Comparison of ENCODE assay signal across 21 mouse cellular contexts in genomic region chr4:32920863-32921262, GRCm38 (mm10). TPM values are rescaled to one million over a fixed set of nuclear protein-coding genes. Genes with fewer than 3 reads are reported as not detected.
DNase-seq lines count a peak whose midpoint lies in the region; ATAC-seq lines count a peak whose summit lies in the region.
"Had no signal": no experiment of that assay in that cellular context is flagged by ENCODE, and none has a peak within 500 bp of the region (broad histone marks: within the 10 kb centered on the region; RNA-seq: fewer than 3 reads in every experiment).

No protein-coding gene starts in this region.

- no peak for ATAC-seq in hindbrain, embryonic 12.5 days (ENCODE audit: low FRiP score)
- ATAC-seq in hindbrain, embryonic 13.5 days (ENCODE audit: low FRiP score), result no peak
- peak; percentile 63 for ATAC-seq in megakaryocyte progenitor cell, adult 5-6 weeks (replicated peaks; ENCODE audit: poor library complexity)
- ATAC-seq: CD4-positive, CD25-positive, alpha-beta regulatory T cell, adult 4 months; inflammation-experienced regulatory T-cells, adult 6 months; liver, postnatal 0 days had no signal

- WGBS in hindbrain, embryonic 12.5 days, result 65% methylated on average over 7 of the region's 7 CpGs
- WGBS in hindbrain, embryonic 13.5 days, result 59% methylated on average over 7 of the region's 7 CpGs

- DNase-seq in 416B (ENCODE audit: low read depth), result peak; percentile 18
- peak; percentile 31 for DNase-seq in MN1 (ENCODE audit: low spot score)
- no peak for DNase-seq in liver
- no peak for DNase-seq in lung, postnatal 10 days
- DNase-seq in right cerebral cortex, postnatal 10 days (ENCODE audit: low spot score in 2 of 2), result no peak
- DNase-seq: adrenal gland, postnatal 25 days; cerebellum, adult 11-12 months; cerebellum, postnatal 14 days; heart, adult 18-20 months; kidney, adult 2 months; kidney, postnatal 14 days; liver, postnatal 0 days; lung, postnatal 36 days; right cerebral cortex, postnatal 25 days had no signal

- H3K27me3 ChIP-seq in hindbrain, embryonic 12.5 days, result no peaks in the 10 kb centered on the region
- H3K27me3 ChIP-seq in hindbrain, embryonic 13.5 days, result no peaks in the 10 kb centered on the region
- H3K27me3 ChIP-seq: heart, embryonic 13.5 days; neural tube, embryonic 12.5 days had no signal

- H3K27ac ChIP-seq in hindbrain, embryonic 12.5 days, result no peak overlapping the region
- H3K27ac ChIP-seq in hindbrain, embryonic 13.5 days, result no peak overlapping the region
- H3K27ac ChIP-seq: heart, embryonic 13.5 days; neural tube, embryonic 12.5 days had no signal

- H3K36me3 ChIP-seq in hindbrain, embryonic 12.5 days, result no peaks in the 10 kb centered on the region
- H3K36me3 ChIP-seq in hindbrain, embryonic 13.5 days, result no peaks in the 10 kb centered on the region
- H3K36me3 ChIP-seq: heart, embryonic 13.5 days; neural tube, embryonic 12.5 days had no signal

- H3K4me2 ChIP-seq in hindbrain, embryonic 12.5 days (replicated peaks), result peak overlapping the region; percentile 22; the same call in 1 of the 2 replicates
- no peak overlapping the region for H3K4me2 ChIP-seq in hindbrain, embryonic 13.5 days
- H3K4me2 ChIP-seq: heart, embryonic 13.5 days; neural tube, embryonic 12.5 days had no signal

- H3K9ac ChIP-seq in hindbrain, embryonic 12.5 days, result no peak overlapping the region
- H3K9ac ChIP-seq in hindbrain, embryonic 13.5 days, result no peak overlapping the region
- H3K9ac ChIP-seq: heart, embryonic 13.5 days; liver, postnatal 0 days; neural tube, embryonic 12.5 days had no signal

- H3K4me1 ChIP-seq in hindbrain, embryonic 12.5 days, result peaks cover 70% of the 10 kb centered on the region
- H3K4me1 ChIP-seq in hindbrain, embryonic 13.5 days (replicated peaks), result peaks cover 50% of the 10 kb centered on the region

- no peaks in the 10 kb centered on the region for H3K9me3 ChIP-seq in hindbrain, embryonic 12.5 days (replicated peaks)
- H3K9me3 ChIP-seq in hindbrain, embryonic 13.5 days, result no peaks in the 10 kb centered on the region
- H3K9me3 ChIP-seq: heart, embryonic 13.5 days; neural tube, embryonic 12.5 days had no signal

- H3K4me3 ChIP-seq in hindbrain, embryonic 12.5 days, result no peak overlapping the region
- no peak overlapping the region for H3K4me3 ChIP-seq in hindbrain, embryonic 13.5 days
- H3K4me3 ChIP-seq: heart, embryonic 13.5 days; neural tube, embryonic 12.5 days had no signal

RNA-seq across cellular contexts. Expression of gene Ankrd6, which starts 29.8 kb away (rescaled TPM):
- 25.7 and 27.5 TPM in 2 replicates for polyA plus RNA-seq in hindbrain, embryonic 12.5 days (2016; fragmentation: Nextera tagmentation; extraction: Ambion mirVana)
- 19.0 and 22.4 TPM in 2 replicates for polyA plus RNA-seq in hindbrain, embryonic 13.5 days (2015; fragmentation: Nextera tagmentation; extraction: Ambion mirVana)
- total RNA-seq in megakaryocyte progenitor cell, adult 5-6 weeks (2015), result 0.59 and 0.76 TPM in 2 replicates
- total RNA-seq in megakaryocyte progenitor cell, adult 5-6 weeks (2017), result 0.92 and 0.95 TPM in 2 replicates

Comparison
In these comparisons a context has a peak if more than half of its experiments do, and no peak if none do; other contexts are left out.
1. DNase-seq: peak in 416B (single experiment) and MN1 (single experiment); none in liver (single experiment), lung, postnatal 10 days (single experiment) and right cerebral cortex, postnatal 10 days (0 of 2).